Mouse (Mus musculus) retina, embryonic 14.5 days (tissue): ENCODE measurements around the gene Zkscan2.
A peak's percentile ranks its signal among the peaks of the same experiment; 100 is the strongest.

Source experiments
- DNase-seq: peaks from one replicate; pipeline ENCODE4 v3.0.0-alpha.2; 2015; ENCODE audit warnings: low spot score

Gene Zkscan2

GRCm38 (mm10) chr7:123500239-123501219 lies at the start of gene Zkscan2:
Gene Zkscan2 (minus strand): TSS chr7:123500449.
- peak; percentile 93 for DNase-seq

GRCm38 (mm10) chr7:123529190-123529589 lies 28.9 kb upstream of the Zkscan2 start:
- no peak for DNase-seq

GRCm38 (mm10) chr7:123525761-123526160 lies 25.5 kb upstream of the Zkscan2 start:
- DNase-seq, result no peak

GRCm38 (mm10) chr7:123524218-123524861 lies 24.1 kb upstream of the Zkscan2 start:
- peak; percentile 91 for DNase-seq

- DNase-seq, result no peak
Measured at GRCm38 (mm10) chr7:123507946-123508345, 7.7 kb upstream of the Zkscan2 start.

GRCm38 (mm10) chr7:123503358-123503757 lies 3.1 kb upstream of the Zkscan2 start:
- peak; percentile 60 for DNase-seq

- peak; percentile 22 for DNase-seq
Measured at GRCm38 (mm10) chr7:123499481-123500238, 589 bp downstream of the Zkscan2 start.

- no peak for DNase-seq
Measured at GRCm38 (mm10) chr7:123487703-123488102, 12.5 kb downstream of the Zkscan2 start.

- no peak for DNase-seq
Measured at GRCm38 (mm10) chr7:123467961-123468360, 32.3 kb downstream of the Zkscan2 start.

- DNase-seq, result peak; percentile 93
Measured at GRCm38 (mm10) chr7:123465692-123466387, 34.4 kb downstream of the Zkscan2 start.

GRCm38 (mm10) chr7:123463569-123463968 lies 36.7 kb downstream of the Zkscan2 start:
- DNase-seq, result no peak

GRCm38 (mm10) chr7:123462070-123462501 lies 38.2 kb downstream of the Zkscan2 start, which contains the start of gene Aqp8:
Gene Aqp8 (plus strand): TSS chr7:123462291.
- peak; percentile 53 for DNase-seq

- DNase-seq, result no peak
Measured at GRCm38 (mm10) chr7:123461316-123461715, 38.9 kb downstream of the Zkscan2 start.

GRCm38 (mm10) chr7:123459247-123459646 lies 41.0 kb downstream of the Zkscan2 start:
- DNase-seq, result no peak

- DNase-seq, result no peak
Measured at GRCm38 (mm10) chr7:123458309-123458708, 41.9 kb downstream of the Zkscan2 start.

GRCm38 (mm10) chr7:123455088-123455487 lies 45.2 kb downstream of the Zkscan2 start:
- DNase-seq, result no peak

GRCm38 (mm10) chr7:123453066-123453465 lies 47.2 kb downstream of the Zkscan2 start:
- DNase-seq, result no peak

GRCm38 (mm10) chr7:123452551-123452950 lies 47.7 kb downstream of the Zkscan2 start:
- DNase-seq, result no peak

GRCm38 (mm10) chr7:123450515-123450914 lies 49.7 kb downstream of the Zkscan2 start:
- DNase-seq, result no peak

GRCm38 (mm10) chr7:123449676-123450075 lies 50.6 kb downstream of the Zkscan2 start:
- DNase-seq, result no peak

- DNase-seq, result no peak
Measured at GRCm38 (mm10) chr7:123448794-123449193, 51.5 kb downstream of the Zkscan2 start.
